Mouse (Mus musculus) MEL (cell line): ENCODE data around the gene Rpl36a-ps1. TPM values are rescaled to one million over a fixed set of nuclear protein-coding genes. Genes with fewer than 3 reads are reported as not detected.

Source experiments
- DNase-seq: peaks from one replicate; pipeline ENCODE4 v3.0.0; 2011; ENCODE audit warnings: low read depth, low spot score
- H3K27ac ChIP-seq: 2 replicates; pipeline ENCODE4 v1.5.1; 2012; ENCODE audit warnings: low read depth, mild to moderate bottlenecking, control low read depth, low read length, moderate library complexity; ENCODE audit not compliant: control insufficient read depth
- H3K27me3 ChIP-seq, 2 experiments: fragments of 150-350 bp in 1 of 2; sonication (generic) in 1 of 2; 2 replicates each; pipeline ENCODE4 v1.6.1; 2012; ENCODE audit warnings: low read length in 2 of 2, mild to moderate bottlenecking in 2 of 2, improper control_type of control experiment in 1 of 2, moderate library complexity in 1 of 2; ENCODE audit not compliant: insufficient read depth in 2 of 2, control insufficient read depth in 1 of 2
- H3K36me3 ChIP-seq, 2 experiments: 2 replicates each; pipeline ENCODE4 v1.6.1; 2012 to 2014; ENCODE audit warnings: low read length in 2 of 2, improper control_type of control experiment in 1 of 2, inconsistent platforms in 1 of 2, mild to moderate bottlenecking in 1 of 2; ENCODE audit not compliant: insufficient read depth in 2 of 2, control insufficient read depth in 1 of 2
- H3K4me1 ChIP-seq, 2 experiments: fragments of 150-350 bp in 1 of 2; sonication (generic) in 1 of 2; 2 replicates each; pipeline ENCODE4 v1.6.1; 2012; ENCODE audit warnings: low read length in 2 of 2, improper control_type of control experiment in 1 of 2, mild to moderate bottlenecking in 1 of 2; ENCODE audit not compliant: insufficient read depth in 2 of 2, control insufficient read depth in 1 of 2
- H3K4me3 ChIP-seq, 2 experiments: fragments of 150-350 bp in 1 of 2; sonication (generic) in 1 of 2; 2 replicates each; pipeline ENCODE4 v1.5.1; 2012; ENCODE audit warnings: low read depth in 2 of 2, low read length in 2 of 2, mild to moderate bottlenecking in 2 of 2, moderate library complexity in 2 of 2, control low read depth in 1 of 2, improper control_type of control experiment in 1 of 2; ENCODE audit not compliant: control insufficient read depth in 1 of 2, insufficient read depth in 1 of 2
- H3K79me2 ChIP-seq: 2 replicates; pipeline ENCODE4 v1.6.1; 2012; ENCODE audit warnings: mild to moderate bottlenecking, low read length, moderate library complexity; ENCODE audit not compliant: control insufficient read depth, poor library complexity, insufficient read depth
- H3K9ac ChIP-seq: 2 replicates; pipeline ENCODE4 v1.6.1; 2012; ENCODE audit warnings: low read depth, mild to moderate bottlenecking, control low read depth, low read length, moderate library complexity; ENCODE audit not compliant: control insufficient read depth, poor library complexity, severe bottlenecking
- H3K9me3 ChIP-seq: fragments of 150-350 bp; sonication (generic); replicated peaks from 2 replicates; pipeline ENCODE4 v1.6.1; 2012; ENCODE audit warnings: mild to moderate bottlenecking, low read length, improper control_type of control experiment, moderate library complexity; ENCODE audit not compliant: insufficient read depth
- BHLHE40 ChIP-seq: IDR thresholded peaks from 2 replicates; pipeline ENCODE4 v1.6.1; 2012; ENCODE audit warnings: low read depth, mild to moderate bottlenecking, inconsistent platforms, low read length, improper control_type of control experiment, borderline replicate concordance
- CHD1 ChIP-seq: IDR thresholded peaks from 2 replicates; pipeline ENCODE4 v1.6.1; 2012; ENCODE audit warnings: low read depth, mild to moderate bottlenecking, inconsistent platforms, low read length, improper control_type of control experiment
- CHD2 ChIP-seq: IDR thresholded peaks from 2 replicates; pipeline ENCODE4 v1.6.1; 2011; ENCODE audit warnings: low read length, improper control_type of control experiment
- ELF1 ChIP-seq: IDR thresholded peaks from 2 replicates; pipeline ENCODE4 v1.6.1; 2014; ENCODE audit warnings: low read depth, mild to moderate bottlenecking, inconsistent platforms, low read length, improper control_type of control experiment, moderate library complexity
- GABPA ChIP-seq: IDR thresholded peaks from 2 replicates; pipeline ENCODE4 v1.6.1; 2012; ENCODE audit warnings: low read depth, mild to moderate bottlenecking, inconsistent platforms, low read length, improper control_type of control experiment, moderate library complexity
- GATA1 ChIP-seq: IDR thresholded peaks from 2 replicates; pipeline ENCODE4 v1.6.1; 2011; ENCODE audit warnings: low read depth, low read length, improper control_type of control experiment
- HCFC1 ChIP-seq: IDR thresholded peaks from 2 replicates; pipeline ENCODE4 v1.6.1; 2012; ENCODE audit warnings: low read depth, mild to moderate bottlenecking, inconsistent platforms, low read length, improper control_type of control experiment, moderate library complexity
- JUND ChIP-seq: IDR thresholded peaks from 2 replicates; pipeline ENCODE4 v1.6.1; 2011; ENCODE audit warnings: low read depth, mild to moderate bottlenecking, improper control_type of control experiment, low read length
- MAFK ChIP-seq: IDR thresholded peaks from 2 replicates; pipeline ENCODE4 v1.6.1; 2011; ENCODE audit warnings: low read depth, mild to moderate bottlenecking, low read length, improper control_type of control experiment, borderline replicate concordance
- MAX ChIP-seq: IDR thresholded peaks from 2 replicates; pipeline ENCODE4 v1.6.1; 2011; ENCODE audit warnings: low read length, improper control_type of control experiment
- MAZ ChIP-seq: IDR thresholded peaks from 2 replicates; pipeline ENCODE4 v1.6.1; 2012; ENCODE audit warnings: low read depth, mild to moderate bottlenecking, inconsistent platforms, low read length, improper control_type of control experiment
- MEF2A ChIP-seq: IDR thresholded peaks from 2 replicates; pipeline ENCODE4 v1.6.1; 2014; ENCODE audit warnings: low read depth, mild to moderate bottlenecking, inconsistent platforms, low read length, improper control_type of control experiment; ENCODE audit not compliant: poor library complexity, insufficient replicate concordance, severe bottlenecking; ENCODE audit errors: extremely low read depth
- MXI1 ChIP-seq: IDR thresholded peaks from 2 replicates; pipeline ENCODE4 v1.6.1; 2011; ENCODE audit warnings: mild to moderate bottlenecking, low read depth, low read length, improper control_type of control experiment
- MYB ChIP-seq: IDR thresholded peaks from 2 replicates; pipeline ENCODE4 v1.6.1; 2011; ENCODE audit warnings: mild to moderate bottlenecking, low read depth, low read length, improper control_type of control experiment
- MYC ChIP-seq: IDR thresholded peaks from 2 replicates; pipeline ENCODE4 v1.6.1; 2011; ENCODE audit warnings: low read depth, mild to moderate bottlenecking, low read length, improper control_type of control experiment, moderate library complexity
- NRF1 ChIP-seq: IDR thresholded peaks from 2 replicates; pipeline ENCODE4 v1.6.1; 2014; ENCODE audit warnings: low read depth, mild to moderate bottlenecking, inconsistent platforms, low read length, improper control_type of control experiment, moderate library complexity; ENCODE audit not compliant: poor library complexity, insufficient read depth, severe bottlenecking
- POLR2AphosphoS2 ChIP-seq: IDR thresholded peaks from 2 replicates; pipeline ENCODE4 v1.6.1; 2011; ENCODE audit warnings: low read length, improper control_type of control experiment
- RAD21 ChIP-seq: IDR thresholded peaks from 2 replicates; pipeline ENCODE4 v1.6.1; 2011; ENCODE audit warnings: mild to moderate bottlenecking, low read depth, low read length, improper control_type of control experiment
- RCOR1 ChIP-seq: IDR thresholded peaks from 2 replicates; pipeline ENCODE4 v1.6.1; 2012; ENCODE audit warnings: low read depth, mild to moderate bottlenecking, inconsistent platforms, low read length, improper control_type of control experiment
- TAL1 ChIP-seq: IDR thresholded peaks from 2 replicates; pipeline ENCODE4 v1.6.1; 2012; ENCODE audit warnings: mild to moderate bottlenecking, inconsistent platforms, low read length, moderate library complexity, mixed read lengths
- TBP ChIP-seq: IDR thresholded peaks from 2 replicates; pipeline ENCODE4 v1.8.0; 2011; ENCODE audit warnings: low read depth, low read length, improper control_type of control experiment
- TCF12 ChIP-seq: IDR thresholded peaks from 2 replicates; pipeline ENCODE4 v1.6.1; 2014; ENCODE audit warnings: low read depth, mild to moderate bottlenecking, inconsistent platforms, low read length, improper control_type of control experiment, moderate library complexity
- UBTF ChIP-seq: IDR thresholded peaks from 2 replicates; pipeline ENCODE4 v1.6.1; 2012; ENCODE audit warnings: low read depth, mild to moderate bottlenecking, inconsistent platforms, low read length, improper control_type of control experiment, moderate library complexity, borderline replicate concordance; ENCODE audit not compliant: insufficient read depth
- USF1 ChIP-seq: IDR thresholded peaks from 2 replicates; pipeline ENCODE4 v1.6.1; 2014; ENCODE audit warnings: low read depth, mild to moderate bottlenecking, inconsistent platforms, low read length, improper control_type of control experiment, moderate library complexity
- ZC3H11A ChIP-seq: IDR thresholded peaks from 2 replicates; pipeline ENCODE4 v1.6.1; 2012; ENCODE audit warnings: low read depth, mild to moderate bottlenecking, inconsistent platforms, low read length, improper control_type of control experiment
- ZKSCAN1 ChIP-seq: IDR thresholded peaks from 2 replicates; pipeline ENCODE4 v1.6.1; 2012; ENCODE audit warnings: low read depth, mild to moderate bottlenecking, inconsistent platforms, low read length, improper control_type of control experiment, moderate library complexity
- ZMIZ1 ChIP-seq: IDR thresholded peaks from 2 replicates; pipeline ENCODE4 v1.6.1; 2012; ENCODE audit warnings: low read depth, mild to moderate bottlenecking, inconsistent platforms, low read length, improper control_type of control experiment, moderate library complexity
- polyA plus RNA-seq, 2 experiments: library from polyadenylated mRNA; stranded (reverse) in 1 of 2; unstranded in 1 of 2; fragments of >175 nt in 1 of 2; fragments of >200 nt in 1 of 2; gene quantifications; 2 replicates each; pipeline versions ENCODE4 v1.2.1 to v1.2.4; 2012; ENCODE audit warnings: low replicate concordance in 2 of 2, low read depth in 1 of 2; ENCODE audit not compliant: insufficient read length in 2 of 2, insufficient read depth in 1 of 2, missing spikeins in 1 of 2
- total RNA-seq: library from RNA; depleted of rRNA; stranded (reverse); fragments of 300-350 nt; gene quantifications from 2 replicates; pipeline ENCODE4 v1.2.3, GENCODE M21; 2012

Gene Rpl36a-ps1
- total and polyA plus RNA-seq, 3 experiments: 7.4 to 157 TPM; not detected in 1

DNA sequence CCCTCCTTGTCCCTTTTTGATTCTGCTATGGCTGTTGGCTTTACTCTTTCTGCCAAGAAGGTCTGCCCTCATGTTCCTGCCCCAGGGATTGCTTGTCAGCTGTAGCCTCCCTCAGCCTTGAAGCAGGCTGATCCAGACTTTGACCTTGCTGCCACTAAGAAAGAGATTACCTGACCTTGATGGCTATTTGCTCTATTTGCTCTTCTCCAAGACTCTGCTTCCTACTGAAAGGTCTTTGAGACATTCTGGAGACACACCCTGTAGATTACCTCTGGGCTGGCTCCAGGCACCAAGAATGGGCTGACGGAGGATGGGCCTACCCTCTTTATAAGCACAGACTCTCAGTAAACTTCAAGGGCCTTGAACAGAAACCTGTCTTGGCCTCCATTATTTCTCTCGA is 1.6 kb downstream of the Rpl36a-ps1 start:
- Histone ChIP-seq H3K79me2 (no peaks in the 10 kb centered on the region), H3K9ac (no peak overlapping the region), H3K4me1 (no peaks in the 10 kb centered on the region), H3K4me3 (no peak overlapping the region)
- DNase-seq: no peak
- TF ChIP-seq MAX (no peak), RCOR1 (no peak), MXI1 (no peak), GATA1 (no peak), MYB (no peak), GABPA (no peak), TCF12 (no peak), MAFK (no peak), ELF1 (no peak), TBP (no peak), ZMIZ1 (no peak), MEF2A (no peak), ZC3H11A (no peak), NRF1 (no peak), JUND (no peak), CHD2 (no peak), TAL1 (no peak), MYC (no peak), RAD21 (no peak)
- TF ChIP-seq, all 39 proteins: peak for 0
- no peak overlapping the region for H3K27ac ChIP-seq
- H3K27me3 ChIP-seq: no peaks in the 10 kb centered on the region
- H3K36me3 ChIP-seq: no peaks in the 10 kb centered on the region
- H3K9me3 ChIP-seq: no peaks in the 10 kb centered on the region

DNA sequence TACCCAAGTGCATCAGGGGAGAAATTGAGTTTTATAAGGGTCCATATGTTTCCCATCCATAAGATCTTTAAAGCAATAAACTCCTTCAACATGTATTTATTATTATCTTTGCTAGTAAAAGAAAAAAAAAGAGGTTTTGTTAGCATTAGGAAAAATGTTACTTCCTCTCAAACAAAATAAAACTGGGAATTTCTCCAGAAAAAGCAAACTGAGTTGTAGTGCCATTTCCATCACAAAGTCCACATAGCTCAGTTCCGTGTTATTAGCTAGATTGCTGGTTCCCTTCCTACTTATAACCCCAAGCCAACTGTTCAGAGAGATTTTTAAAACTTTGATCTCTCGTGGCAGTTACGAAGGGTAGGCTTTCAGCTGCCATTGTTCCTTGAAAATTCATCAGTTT is 3.5 kb downstream of the Rpl36a-ps1 start:
- TF ChIP-seq ZMIZ1: no peak
- no peak for TF ChIP-seq GABPA
- TF ChIP-seq GATA1: no peak
- TF ChIP-seq BHLHE40: no peak
- no peak for TF ChIP-seq CHD1
- TF ChIP-seq USF1: no peak
- no peak for TF ChIP-seq MAFK
- TF ChIP-seq MAZ: no peak
- TF ChIP-seq ELF1: no peak
- no peak for TF ChIP-seq HCFC1
- TF ChIP-seq ZKSCAN1: no peak
- TF ChIP-seq POLR2AphosphoS2: no peak
- no peak for TF ChIP-seq UBTF
- no peak overlapping the region for H3K27ac ChIP-seq

More for the DNA sequence above, 3.5 kb downstream of the Rpl36a-ps1 start:
- H3K4me3 ChIP-seq: no peak overlapping the region
- H3K9ac ChIP-seq: no peak overlapping the region
- H3K27me3 ChIP-seq: no peaks in the 10 kb centered on the region
- no peaks in the 10 kb centered on the region for H3K79me2 ChIP-seq
- no peaks in the 10 kb centered on the region for H3K9me3 ChIP-seq
- no peak for DNase-seq
- no peaks in the 10 kb centered on the region for H3K4me1 ChIP-seq
- H3K36me3 ChIP-seq: no peaks in the 10 kb centered on the region
